Mouse (Mus musculus) hindlimb bud, embryonic 11.5 days (tissue): Measurements from ENCODE around the gene Olfr212.
"Not testable (repeated sequence)": the region's sequence is repeated elsewhere in the genome, so short reads cannot be mapped to it uniquely, and the experiment has no call there.

Source experiments
- DNase-seq: peaks from one replicate; pipeline ENCODE4 v3.0.0-alpha.2; 2012; ENCODE audit warnings: low read depth, low spot score; ENCODE audit errors: extremely low spot score

Olfr212 gene

DNA sequence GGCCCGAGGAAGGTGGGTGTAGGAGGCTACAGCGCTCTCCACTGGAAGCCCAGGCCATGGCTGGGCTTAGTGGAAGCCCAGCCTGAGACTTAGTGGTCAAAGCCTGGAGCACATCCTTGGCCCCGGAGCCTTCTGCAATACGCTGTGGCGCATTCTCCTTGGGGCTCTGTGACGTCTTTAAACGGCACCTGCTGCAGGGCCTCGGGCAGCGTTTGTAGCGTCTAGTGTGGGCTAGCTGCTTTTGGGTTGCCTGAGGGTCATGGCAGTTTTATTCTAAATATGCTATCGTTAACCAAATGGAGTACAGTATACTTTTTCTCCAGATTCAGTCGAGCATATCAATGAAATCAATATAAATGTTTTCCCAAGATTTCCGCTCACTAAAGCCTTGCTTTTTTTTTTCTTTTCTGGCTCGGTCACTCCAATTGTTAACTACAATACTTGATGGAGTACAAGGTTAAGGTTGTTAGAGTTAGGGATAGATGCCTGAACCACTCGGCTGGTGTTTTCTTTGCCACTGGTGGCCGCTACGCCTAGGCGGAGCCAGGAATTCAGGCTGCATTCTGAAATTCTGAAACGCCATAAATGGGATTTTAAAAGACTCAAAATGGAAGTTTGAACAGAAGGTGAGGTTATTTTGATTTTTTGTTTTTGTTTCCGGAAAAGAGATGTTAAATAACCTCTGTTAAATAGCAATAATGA, at the start of gene Olfr212:
Olfr212 (plus strand) TSS at position 215 of the 702 bp plus-strand sequence.
- not testable (repeated sequence) for DNase-seq

DNA sequence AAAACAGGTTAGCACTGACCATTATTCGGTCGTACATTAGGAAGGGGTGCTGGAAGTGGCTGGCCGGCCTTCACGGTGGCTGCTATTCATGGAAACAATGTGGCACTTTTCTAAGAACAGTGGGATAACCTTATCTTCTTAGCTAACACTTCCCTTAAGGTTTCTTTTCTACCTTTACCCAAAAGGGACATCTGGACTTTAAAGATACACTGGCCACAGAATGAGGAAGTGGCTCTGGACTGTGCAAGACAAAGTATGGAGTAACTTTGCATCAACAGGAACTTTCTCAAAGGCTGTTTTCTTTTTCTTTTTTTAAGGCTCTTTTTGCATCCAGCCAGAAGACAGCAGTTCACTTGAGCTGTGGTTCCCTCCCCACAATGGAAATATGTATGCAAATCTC, 47.6 kb upstream of the Olfr212 start:
- no peak for DNase-seq

DNA sequence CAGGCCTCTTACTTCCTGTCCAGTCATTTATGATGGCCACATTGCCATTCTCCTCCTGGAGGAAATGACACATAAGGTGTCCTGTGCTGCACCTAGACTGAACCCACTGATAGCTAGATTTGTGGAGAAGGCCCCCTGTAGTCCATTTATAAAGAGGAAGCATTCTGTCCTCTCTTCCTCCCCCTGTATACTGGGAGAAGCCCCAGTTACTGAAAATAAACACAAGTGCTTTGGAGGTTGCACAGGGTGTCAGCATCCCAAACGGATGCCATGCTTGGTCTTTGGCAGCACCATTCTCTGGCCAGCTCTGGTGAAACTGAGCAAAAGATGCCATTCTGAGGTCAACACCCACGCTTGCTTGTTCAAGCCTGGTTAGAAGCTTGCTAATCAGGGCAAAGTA, 47.1 kb upstream of the Olfr212 start:
- DNase-seq = no peak

DNA sequence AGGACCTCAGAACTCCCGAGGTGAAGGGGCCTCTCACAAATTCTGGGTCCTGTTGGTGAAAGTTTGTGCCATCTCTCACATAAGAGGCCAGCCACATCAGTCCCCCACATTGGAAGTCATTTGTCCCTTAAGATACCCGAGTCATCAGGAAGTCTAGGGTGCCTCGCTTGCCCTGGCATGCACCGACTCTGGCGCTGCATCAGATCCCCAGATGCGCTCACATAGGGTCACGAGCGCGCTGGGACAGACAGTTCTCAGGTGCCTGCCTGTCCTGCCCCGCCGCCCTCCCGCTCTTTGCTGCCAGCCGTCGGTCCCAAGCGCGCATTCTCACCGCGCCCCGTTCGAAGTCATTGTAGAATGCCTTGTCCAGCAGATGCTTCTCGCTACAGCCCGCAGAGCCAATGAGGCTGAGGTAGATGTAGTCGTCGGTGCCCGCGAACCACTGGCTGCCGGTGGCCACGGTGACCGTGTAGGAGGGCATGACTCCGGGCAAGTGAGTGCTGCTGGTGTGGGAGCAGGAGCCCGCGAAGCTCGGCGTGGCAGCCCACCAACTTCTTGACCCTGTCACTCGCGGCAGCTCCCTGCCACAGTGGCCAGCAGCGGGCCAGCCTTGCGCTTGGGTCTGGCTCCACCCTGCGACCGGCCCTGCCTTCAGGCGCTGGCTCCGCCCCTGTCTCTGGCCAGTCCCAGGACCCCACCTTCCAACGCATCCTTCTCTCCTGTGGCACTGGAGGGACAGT, 45.6 kb upstream of the Olfr212 start, which contains the start of gene Alox5:
Alox5 (minus strand) TSS at position 635 of the 740 bp plus-strand sequence.
- no peak for DNase-seq

DNA sequence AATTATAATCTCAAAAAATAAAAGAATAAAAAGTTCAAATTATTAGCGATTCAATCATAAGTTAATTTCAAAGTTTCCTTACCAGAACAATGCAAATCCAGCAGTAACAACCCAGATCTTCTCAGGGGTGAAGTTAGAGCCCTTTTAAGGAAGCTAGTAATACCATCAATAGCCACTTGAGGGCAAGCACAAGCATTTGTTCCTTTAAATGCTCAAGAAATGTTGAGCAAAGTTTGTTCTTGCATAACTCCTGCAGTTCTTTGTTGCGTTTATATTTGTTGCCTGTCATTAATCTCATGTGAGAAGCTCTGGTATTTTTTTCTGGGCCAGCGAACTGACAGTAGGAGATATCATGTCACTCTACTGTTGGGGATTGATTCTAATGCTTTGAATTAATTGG, 38.2 kb upstream of the Olfr212 start:
- no peak for DNase-seq

DNA sequence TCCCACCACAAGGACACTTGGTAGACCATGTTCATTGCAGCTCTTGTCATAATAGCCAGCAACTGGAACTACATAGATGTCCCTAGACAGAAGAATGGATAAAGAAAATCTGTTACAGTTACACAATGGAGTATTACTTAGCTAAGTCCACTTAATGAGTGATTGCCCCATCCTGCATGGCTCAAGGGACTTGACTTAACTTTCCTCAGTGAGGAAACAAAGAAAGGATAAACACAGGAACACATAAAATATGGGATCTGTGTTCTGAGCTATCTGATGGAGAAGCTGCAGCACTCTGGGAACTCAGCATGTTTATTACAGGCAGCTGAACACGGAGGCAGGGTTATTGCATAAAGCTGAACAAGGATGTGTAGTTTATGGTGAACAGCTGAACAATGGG, 21.2 kb upstream of the Olfr212 start:
- DNase-seq = no peak

DNA sequence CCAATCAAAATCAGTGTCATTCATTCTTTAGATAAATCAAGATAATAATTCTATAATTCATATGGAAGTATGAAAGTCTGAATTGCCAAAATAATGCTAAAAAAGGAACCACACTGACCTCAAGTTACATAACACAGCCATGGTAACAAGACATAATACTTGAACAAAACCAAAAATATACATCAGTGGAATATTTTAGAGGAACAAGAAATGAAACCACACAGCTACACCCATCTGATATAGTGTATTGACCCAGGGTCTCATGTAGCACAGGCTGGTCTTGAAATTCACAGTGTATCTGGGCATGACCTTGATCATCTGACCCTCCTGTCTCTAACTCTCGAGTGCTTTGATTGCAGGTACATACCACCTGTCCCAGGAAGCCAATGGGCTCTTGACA, 19.5 kb upstream of the Olfr212 start:
- DNase-seq = no peak

DNA sequence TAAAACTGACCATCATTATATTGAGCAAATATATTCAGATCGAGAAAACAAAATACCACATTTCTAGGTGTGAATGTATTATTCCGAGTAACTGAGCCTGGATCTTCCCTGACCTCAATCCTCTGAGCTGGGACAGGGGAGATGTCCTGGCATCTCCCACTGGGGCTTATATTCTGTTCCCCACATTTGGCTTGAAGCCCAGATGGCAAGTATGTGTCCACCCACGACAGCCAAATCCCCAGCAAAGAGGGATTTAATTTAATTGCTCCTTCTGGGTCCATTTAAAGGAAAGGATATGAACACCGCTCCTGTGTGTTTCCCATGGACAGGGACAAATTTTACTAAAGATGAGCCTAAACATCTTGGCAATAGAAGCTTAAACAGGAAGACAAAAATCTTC, 17.5 kb upstream of the Olfr212 start, which contains the start of gene Olfr211:
Olfr211 (plus strand) TSS at position 301 of the 400 bp plus-strand sequence.
- no peak for DNase-seq

DNA sequence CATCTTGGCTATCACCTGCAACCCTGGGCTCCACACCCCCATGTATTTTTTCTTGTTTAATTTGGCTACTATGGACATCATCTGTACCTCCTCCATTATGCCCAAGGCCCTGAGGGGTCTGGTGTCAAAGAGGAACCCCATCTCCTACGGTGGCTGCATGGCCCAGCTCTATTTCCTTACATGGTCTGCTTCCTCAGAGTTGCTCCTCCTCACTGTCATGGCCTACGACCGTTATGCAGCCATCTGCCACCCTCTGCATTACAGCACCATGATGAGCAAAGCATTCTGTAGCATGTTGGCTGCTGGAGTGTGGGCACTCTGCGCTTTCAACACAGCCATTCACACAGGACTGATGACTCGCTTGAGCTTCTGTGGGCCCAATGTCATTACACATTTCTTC, 12.6 kb upstream of the Olfr212 start:
- no peak for DNase-seq

DNA sequence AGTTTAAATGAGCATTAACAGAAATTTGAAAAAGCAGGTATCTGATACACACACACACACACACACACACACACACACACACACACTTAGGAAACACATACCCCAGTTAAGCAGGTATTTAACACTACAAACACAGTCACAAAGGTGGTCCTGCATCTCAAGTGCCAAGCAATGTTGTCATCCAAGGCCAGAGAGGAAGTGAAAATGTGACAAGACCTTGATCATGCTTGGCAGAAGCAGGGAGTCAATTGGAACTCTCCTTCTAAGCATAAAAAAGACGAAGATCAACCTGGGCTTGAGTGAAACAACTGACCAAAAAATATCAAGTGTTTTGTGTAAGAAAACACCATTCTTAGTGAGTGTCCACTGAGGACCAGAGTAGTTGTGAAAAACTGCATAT, 10.4 kb upstream of the Olfr212 start:
- no peak for DNase-seq

DNA sequence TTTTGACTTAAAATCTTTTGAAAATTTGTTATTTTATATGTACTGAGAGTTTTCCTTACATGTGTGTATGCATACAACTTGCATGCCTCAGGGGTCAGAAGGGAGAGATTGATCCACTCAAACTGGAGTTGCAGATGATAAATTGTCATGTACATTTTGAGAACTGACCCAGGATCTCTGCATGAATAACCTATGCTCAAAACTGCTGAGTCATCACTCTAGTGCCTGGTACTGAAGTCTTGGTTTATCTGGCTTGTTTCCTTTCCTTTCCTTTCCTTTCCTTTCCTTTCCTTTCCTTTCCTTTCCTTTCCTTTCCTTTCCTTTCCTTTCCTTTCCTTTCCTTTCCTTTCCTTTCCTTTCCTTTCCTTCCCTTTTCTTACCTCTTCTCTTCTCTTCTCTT, 8.5 kb downstream of the Olfr212 start:
- no peak for DNase-seq

DNA sequence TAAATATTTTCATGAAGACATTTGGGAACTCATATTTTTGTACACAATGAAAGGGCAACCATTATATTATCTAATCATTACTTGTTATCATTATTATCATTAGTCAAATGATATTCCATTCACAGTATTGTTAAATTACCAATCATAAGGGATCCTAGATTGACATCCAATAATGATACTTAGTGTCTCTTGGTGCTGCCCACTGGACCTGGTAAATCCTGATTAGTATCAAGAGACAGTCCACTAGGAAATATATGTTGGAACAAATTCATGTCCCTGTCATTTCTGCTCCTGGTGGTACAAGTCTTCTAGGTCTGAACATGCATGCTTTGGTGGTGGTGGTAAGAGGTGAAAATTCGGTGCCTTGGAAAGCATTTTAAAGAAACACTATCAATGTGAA, 31.8 kb downstream of the Olfr212 start, which contains the start of gene Olfr213:
Olfr213 (plus strand) TSS at position 301 of the 400 bp plus-strand sequence.
- no peak for DNase-seq

DNA sequence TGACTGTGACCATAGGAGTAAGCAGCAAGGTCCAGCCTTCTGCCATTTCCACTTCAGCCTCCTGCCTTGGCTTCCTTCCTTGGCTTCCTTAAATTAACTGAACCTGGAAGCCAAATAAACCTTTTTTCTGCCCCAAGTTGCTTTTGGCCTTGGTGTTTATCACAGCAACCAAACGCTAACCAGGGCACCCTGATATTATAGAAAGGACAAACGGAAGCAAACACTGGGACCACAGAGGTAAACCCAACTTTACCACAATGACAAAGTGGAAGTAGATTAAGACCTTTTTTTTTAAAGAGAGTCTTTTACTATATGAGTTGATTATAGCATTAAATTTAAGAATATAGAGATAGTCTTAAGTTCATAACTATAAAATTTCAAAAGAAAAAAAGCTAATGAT, 36.2 kb downstream of the Olfr212 start:
- DNase-seq = no peak

DNA sequence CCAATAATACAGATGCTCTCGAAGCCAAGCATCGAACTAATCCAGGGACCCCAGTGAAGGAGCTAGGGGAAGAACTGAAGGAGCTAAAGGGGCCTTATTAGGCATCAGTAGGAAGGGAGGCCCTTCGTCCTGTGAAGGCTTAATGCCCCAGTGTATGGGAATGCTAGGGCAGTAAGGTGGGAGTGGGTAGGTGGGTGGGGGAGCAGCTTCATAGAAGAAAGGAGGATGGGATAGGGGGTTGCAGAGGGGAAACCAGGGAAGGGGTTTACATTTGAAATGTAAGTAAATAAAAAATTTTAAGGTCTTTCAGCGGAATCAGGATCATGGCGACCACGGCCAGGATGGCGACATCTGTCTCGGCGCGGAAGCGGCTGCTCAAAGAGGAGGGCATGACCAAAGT, 44.5 kb downstream of the Olfr212 start, which contains the start of gene Gm5580:
Gm5580 (plus strand) TSS at position 301 of the 400 bp plus-strand sequence.
- not testable (repeated sequence) for DNase-seq

DNA sequence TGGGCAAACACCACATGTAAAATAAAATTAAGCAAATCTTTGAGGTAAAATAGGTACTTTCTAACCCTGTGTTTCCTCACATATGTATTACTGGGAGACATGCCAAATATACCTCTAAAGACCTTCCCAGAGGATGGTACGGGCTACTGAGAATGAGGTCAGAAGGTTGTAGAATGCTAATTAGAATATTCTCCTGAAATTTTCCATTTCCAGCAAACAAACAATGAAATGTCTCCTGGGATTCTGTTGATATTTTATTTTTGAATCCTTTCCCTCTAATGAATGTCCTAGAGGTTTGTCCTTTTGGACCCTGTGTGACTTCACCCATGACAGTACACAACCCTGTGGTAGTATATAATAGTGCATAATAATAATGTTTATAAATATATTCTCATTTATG, 47.6 kb downstream of the Olfr212 start, which contains the start of gene Olfr214:
Olfr214 (plus strand) TSS at position 301 of the 400 bp plus-strand sequence.
- DNase-seq = no peak

DNA sequence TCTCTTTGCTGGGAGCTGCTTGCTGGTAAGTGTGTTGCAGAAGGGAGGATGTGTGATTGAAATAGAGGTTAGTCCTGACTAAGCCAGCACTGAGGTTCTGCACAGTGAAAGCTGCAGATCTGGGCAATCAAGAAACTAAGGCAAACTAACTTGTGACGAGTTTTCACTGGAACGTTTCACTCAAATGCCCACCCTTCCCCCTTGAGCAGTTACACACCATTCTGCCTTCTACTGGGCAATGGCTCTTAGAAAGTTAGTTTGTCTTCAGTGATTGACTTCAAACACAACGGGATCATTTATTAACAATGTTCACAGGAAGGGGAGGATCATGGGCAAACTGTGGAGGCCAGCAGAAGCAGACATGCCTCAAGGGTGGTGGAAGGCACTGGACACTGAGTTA, 48.6 kb downstream of the Olfr212 start:
- DNase-seq = no peak
